Mouse (Mus musculus) spleen, adult 12 weeks (tissue): Measurements from ENCODE around the gene Ccl25.
A peak's percentile ranks its signal among the peaks of the same experiment; 100 is the strongest.

Experiments used
- DNase-seq: peaks from one replicate; pipeline ENCODE4 v3.0.0; 2022; ENCODE audit warnings: low spot score

The Ccl25 gene

DNA sequence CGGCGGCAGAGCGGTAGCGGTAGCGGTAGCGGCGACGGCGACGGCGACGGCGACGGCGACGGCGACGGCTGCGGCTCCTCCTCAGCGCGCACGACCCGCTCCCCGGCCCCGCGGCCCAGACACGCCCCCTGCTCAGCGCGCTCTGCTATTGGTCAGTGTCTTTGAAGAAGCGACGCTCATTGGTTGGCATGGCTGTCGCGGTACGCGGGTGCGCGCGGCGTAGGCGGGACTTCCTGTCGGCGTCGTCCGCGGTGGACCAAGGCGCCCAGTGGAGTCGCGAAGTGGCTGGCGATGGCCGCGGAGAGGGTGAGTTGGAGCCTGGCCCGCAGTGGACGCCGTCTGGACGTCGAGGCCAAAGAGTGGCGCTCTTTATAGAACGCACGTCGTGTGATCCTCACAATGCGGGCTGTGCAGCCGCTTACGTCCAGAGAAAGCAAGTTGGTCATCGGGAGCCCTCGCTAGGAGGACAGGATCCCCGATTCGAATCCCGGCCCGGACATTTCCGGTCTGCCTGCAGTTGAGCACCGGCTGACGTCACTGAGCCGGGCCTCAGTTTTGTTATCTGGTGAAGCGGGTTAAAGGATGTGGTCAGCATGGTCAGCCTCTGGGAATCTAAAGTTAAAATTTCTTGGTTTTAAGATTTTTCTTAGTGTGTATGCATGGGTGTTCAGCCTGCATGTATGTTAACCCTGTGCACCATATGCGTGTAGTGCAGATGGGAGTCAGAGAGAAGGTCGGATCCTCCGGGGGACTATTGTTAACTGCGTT lies at the start of gene Ccl25, which contains the start of gene Elavl1:
Gene Ccl25, plus strand, starts transcription at position 228 of the 768 bp plus-strand sequence.
Gene Elavl1, minus strand, starts transcription at position 431 of the 768 bp plus-strand sequence.
- DNase-seq: peak; percentile 97

DNA sequence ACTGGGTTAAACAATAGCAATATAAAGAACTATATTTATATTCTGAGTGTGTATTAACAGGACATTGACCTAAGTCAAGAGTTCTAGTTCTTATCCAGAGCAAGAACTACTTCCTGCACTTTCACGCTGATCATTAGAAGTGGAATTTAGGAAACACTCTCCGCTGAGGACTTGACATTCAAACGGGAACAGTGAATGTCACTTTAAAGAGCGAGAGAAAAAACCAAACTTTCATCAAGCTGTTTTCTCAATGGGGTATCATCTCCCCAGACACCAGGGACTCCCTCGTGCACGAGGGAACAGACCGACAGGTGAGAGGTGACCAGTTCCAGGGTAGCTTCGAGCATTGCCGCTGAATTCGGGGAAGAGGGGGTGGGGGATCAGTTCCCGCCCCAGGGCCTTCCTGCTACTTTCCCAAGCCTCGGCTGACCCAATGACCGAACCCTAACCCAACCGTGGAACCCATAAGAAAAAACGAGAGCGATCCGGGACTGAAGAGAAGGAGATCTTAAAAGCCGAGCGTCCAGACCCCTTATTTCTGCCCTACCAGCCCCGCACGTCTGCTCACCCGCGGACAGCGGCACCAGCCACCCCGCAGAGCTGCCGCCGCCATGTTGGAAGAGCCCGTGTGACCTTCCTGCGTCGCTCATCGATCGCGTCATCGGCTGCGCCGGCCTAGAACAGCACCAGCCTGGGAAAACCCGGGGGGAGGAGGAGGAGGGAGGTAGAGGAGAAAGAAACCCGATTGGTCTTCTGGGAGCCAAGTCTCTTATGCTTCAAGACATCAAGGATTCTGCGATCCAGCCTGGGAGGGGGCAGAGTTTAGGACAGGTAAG lies 49.5 kb upstream of the Ccl25 start, which contains the start of gene Timm44:
Gene Timm44, minus strand, starts transcription at position 639 of the 836 bp plus-strand sequence.
- peak; percentile 86 for DNase-seq

DNA sequence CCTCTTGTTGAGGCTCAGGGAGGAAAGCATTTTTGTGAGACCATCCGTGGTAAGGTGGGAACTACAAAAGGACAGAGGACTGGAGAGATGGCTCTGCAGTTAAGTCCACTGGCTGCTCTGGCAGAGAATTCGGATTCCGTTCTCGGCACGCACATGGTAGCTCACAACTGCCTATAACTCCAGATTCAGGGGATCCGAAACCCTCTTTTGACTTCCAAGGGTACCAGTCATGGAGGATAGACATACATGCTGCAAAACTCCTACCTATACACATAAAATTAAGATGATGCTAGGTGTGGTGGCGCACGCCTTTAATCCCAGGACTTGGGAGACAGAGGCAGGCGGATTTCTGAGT lies 48.9 kb upstream of the Ccl25 start:
- DNase-seq: no peak

DNA sequence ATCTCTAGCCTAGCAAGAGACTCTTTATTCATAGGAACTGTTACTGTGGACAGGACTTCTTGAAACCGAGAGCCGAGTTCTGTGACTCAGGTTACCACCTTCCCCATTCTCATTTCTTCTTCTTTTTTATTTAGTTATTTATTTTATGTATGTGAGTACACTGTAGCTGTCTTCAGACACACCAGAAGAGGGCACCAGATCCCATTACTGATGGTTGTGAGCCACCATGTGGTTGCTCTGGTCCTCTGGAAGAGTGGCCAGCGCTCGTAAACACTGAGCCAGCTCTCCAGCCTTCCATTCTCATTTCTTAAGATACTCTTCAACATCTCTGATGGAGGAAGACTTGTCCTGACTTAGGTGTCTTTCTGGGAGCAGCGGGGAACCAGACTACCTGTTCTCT lies 32.3 kb upstream of the Ccl25 start:
- DNase-seq: no peak

DNA sequence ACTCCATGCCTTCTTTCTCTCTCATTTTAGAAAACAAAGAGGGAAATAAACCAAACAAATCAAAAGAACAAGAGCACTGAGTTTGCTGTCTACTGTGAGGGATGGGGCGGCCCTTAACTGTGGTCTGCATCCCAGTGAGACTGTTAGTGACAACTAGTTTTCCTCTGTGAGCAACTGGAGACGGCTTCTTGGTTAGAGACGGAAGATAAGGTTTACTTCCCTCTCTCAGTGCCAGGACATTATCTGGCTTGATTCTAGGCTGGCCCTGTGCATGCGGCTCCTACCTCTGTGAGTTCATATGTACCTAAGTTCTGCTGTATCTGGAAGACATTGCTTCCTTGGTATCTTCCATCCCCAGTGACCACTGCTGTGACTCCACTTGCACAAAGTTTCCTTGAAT lies 27.2 kb upstream of the Ccl25 start:
- no peak for DNase-seq

DNA sequence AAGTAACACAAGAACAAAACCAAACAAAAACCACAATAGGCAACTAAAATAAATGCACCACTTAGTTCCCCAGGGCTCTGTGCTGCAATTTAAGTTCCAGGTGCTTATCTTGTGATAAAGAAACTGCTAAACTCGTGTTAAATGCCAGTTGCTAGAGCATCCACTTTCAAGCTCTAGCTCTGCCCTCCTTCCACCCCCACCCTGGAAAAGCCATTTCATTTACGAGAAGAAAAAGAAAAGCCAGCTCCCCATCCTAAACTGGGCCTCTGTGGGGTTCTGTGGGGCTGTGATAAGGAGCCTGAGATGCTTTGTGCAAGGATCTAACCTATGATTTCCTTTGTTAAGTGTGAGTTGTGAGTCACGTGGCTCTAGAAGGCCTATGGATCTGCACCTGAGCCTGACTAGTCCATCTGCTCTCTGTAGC lies 20.9 kb upstream of the Ccl25 start:
- no peak for DNase-seq

DNA sequence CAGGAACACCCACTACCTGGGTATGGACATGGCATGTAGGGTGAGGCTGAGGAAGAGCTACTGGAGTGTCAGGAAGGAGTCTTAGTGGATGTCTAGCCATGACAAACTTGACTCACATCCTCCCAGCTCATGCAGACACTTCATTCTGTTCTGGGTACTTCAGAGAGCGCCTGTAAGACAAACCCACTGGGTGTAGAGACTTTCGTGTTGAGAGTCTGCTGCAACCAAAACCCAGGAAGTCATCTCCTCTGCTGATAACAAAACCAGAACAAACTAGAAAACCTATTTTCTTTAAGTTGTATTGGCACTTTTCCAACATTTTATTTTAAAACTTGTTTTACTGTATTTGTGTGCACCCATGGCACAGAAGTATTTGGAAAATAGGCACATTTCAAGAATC lies 19.2 kb upstream of the Ccl25 start:
- DNase-seq: no peak

DNA sequence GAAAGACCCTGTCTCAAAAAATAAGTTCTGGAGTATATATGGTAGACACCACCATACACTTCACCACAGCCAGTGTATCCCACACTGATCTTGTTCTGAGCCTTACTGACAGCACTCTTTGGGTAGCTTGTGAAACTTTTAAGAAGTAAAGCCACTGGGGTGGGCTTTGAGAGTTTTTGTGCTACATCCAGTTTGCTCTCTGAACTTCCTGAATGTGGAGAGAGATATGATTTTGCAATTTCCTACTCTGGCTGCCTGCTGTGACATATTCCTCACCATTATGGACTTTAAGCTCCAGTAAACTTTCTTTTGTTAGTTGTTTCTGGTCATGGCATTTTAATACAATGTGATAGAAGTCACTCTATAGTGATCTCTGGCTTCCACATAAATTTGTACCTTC lies 12.9 kb upstream of the Ccl25 start:
- no peak for DNase-seq

DNA sequence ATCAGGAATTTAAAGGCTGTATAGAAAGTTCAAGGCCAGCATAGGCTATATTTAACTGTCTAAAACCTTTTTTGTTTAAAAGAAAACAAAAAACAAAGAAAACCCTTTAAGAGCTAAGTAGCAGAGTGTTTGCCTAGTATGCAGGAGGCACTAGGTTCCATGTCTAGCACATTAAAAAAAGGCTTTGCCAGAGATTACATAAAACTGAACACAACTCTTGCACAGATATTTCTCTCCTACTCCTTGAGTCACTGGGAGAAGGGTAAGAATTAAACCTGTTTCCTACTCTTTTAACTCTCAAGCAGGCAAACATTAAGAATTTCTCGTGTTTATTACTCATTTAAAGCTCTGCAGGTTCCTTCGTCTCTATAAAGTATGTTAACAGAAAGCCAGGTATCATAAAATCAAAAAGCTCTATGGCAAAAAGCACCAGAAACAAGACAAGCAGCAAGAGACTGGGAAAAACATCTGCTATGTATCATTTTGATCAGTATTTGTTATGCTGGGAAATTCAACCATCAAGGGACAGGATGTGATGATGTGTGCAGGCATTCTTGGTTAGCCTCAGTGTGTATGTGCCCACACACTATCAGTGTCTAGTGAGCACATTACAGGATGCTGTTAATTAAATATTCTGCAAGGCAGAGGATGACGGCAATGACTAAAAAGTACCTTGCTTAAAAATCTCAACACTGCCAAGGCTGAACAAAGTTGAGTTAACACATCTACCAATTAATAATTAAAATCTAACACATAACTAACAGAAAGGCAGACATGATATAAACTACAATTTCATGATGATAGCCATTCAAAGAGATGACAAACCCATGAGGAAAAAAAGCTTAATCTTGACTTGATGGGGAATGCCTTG lies 11.5 kb upstream of the Ccl25 start:
- no peak for DNase-seq

DNA sequence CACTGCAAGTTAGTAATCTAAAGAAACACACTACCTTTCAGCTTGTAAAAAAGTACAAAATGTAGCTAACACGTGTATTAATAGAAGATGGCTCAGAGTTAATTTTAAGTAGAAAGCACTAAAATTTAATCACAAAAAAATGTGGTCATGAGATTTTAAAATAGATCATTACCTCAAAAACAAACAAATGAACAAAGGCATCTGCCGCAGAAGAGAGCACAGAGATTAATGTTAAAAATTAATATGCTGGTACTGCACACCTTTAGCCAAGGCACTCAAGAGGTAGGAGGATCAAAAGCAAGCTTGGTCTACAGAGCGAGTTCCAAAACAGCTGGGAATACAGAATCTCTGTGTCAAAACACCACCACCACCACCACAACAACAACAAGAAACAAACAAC lies 10.2 kb upstream of the Ccl25 start:
- no peak for DNase-seq

DNA sequence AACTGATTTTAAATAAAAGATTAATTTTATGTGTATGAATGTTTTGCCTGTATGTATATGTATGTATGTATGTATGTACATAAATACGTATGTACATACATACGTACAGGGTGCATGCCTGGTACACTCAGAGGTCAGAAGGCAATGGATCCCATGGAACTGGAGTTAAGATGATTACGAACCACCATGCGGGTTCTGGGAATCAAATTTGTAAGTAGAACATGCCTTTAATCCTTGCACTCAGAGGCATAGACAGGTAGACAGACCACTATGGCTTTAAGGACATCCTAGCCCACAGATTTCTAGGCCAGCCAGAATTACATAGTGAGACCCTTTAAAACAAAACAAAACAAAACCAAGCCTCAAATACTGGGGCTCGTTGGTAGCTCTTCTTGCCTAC lies 6.9 kb upstream of the Ccl25 start:
- no peak for DNase-seq

DNA sequence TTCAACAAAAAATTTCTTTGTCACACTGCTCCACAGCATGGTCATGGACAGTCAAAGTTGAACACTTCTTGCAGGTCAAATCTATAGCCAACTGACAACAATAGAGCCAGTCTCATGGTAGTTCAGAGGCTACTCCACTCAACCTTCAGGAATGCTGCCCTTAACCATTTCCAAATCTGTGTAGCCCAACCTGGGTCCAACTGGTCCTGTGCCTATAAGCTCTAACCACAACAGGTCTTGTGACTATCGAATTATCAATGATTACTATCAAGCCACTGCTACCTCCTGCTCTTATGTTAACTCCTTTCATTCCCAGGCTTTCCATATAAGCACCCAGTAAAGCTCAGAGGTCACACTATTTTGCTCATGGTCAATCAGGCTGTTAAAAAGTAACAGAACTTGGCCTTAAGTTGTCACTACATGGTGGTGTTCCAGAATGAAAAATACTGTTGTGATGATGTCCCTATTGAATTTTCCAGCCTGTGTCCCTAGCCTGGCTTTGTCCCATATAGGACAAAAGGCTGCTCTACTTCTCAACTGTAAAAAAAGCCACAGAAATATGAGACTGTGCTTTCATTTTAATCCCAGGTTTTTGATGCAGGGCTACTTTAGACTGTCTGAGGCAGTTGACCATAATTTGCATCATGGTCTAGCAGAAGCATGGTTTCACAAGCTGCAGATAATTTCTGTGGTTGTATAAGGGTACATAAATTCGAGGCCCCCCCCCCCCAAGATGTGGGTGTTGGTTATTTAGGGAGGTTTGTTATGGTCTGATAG lies 6.0 kb upstream of the Ccl25 start:
- DNase-seq: no peak

DNA sequence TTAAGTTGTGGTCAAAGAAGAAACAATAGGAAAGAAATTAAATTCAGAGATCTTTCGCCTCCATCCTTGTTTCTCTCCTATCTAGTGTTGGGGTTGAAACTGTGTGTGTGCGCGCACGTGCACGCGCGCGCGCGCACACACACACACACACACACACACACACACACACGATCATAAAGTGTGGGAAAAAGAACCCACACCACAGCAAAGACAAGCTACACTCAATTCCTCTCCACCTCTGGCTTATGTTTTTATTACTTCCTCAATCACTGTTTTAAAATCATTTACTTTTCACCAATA lies 5.5 kb upstream of the Ccl25 start:
- DNase-seq: no peak

DNA sequence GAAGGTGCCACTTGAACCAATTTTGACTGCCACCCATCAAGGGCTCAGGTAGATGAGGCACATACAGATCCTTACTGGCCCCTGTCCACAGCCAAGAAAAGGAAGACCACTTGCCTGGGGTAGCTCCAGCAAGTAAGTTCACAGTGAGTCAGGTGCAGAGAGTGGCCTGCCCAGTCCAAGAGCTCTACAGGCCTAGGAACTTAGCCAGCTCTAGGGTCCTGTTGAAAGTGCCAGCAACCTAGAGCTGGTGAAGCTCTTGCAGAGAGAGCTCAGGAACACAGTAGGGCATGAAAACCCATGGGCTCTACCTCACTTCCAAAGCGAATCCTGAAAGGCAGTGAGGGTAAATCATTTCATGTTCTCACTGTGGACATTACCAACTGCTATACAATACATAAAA lies 4.6 kb upstream of the Ccl25 start:
- DNase-seq: no peak

DNA sequence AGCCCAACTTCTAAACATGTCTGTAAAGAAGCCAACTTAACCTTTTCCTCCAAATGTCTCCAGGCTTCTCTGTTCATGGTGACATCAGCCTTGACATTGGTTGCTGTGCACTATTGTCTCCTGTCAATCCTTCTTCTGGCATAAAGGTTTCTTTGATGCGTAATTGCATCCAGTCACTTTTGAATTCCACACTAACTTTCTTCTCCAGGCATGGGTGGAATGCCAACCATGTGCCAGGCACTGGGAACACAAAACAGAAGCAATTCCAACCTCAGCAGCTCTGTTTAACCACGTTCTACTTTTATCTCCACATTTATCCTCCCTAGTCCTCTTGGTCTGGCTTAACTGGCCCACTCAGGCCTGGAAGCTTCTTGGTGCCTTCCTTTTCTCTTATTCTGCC lies 4.0 kb upstream of the Ccl25 start:
- no peak for DNase-seq

DNA sequence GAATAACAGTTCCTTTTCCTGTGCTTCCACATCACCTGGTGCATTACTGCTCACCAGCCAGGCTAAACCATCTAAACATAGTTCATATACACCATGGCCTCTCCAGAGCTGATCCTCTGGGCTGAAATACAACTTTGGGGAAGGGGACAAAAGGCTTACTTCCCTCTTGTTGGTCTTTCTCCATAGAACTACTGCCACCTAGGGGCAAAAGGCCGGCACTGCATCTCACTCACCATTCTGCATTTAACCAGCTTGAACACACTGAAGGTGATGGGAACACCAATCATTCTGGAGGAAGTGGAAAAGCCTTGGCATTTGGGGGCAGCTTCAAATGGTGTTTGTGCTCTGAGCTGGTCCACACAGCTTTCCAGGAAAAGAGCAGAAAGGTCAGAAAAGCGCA lies 2.5 kb upstream of the Ccl25 start:
- DNase-seq: peak; percentile 73

DNA sequence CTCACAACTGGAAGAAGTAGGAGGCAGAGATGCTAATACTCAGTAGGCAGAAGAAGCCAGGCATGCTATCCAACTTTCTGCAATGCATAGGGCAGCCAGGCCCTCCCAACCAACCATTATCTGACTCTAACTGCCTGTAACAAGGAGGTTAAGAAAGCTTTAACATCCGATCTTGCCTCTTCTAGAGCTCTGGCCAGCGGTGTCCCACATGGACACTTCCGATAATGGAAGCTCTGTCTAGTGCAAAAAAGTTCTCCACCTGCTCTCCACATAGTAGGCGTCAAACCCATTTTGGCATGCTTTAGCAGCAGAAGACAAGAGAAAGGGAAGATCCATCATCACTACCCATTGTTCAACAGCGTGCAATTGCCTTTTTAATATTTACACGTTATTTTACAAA lies 1.1 kb upstream of the Ccl25 start:
- DNase-seq: no peak

DNA sequence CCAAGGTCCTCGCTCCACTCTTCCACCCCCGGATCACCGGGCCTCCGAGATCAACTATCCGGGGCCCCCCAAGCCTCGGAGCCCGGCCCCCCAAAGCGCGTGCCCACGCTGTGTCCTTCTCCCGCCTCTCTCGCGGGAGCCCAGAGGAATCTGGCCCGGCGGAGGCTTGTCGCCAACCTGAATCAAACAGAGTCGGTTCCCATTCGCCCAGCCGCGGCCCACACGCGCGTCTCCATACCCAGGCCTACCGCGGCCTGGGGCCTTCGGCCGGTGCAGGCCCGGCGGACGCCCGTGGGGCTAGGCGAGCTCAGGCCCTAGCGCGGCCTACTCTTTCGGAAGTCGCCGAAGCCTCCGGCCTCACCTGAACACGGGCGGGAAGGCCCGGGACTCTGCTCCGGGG lies 485 bp upstream of the Ccl25 start:
- no peak for DNase-seq

DNA sequence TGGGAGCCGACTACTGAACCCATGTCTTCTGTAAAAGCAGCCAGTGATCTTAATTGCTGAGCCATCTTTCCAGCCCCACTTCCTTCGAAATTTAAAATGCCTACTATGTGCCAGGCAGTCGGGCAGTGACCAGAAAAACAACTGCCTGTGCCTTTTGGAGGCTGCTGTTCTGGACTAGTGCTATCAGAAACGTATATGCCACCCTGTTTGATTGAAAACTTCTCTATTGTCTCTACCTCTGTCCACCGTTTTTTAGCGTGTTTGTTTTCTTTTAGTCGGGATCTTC lies 684 bp downstream of the Ccl25 start:
- no peak for DNase-seq

DNA sequence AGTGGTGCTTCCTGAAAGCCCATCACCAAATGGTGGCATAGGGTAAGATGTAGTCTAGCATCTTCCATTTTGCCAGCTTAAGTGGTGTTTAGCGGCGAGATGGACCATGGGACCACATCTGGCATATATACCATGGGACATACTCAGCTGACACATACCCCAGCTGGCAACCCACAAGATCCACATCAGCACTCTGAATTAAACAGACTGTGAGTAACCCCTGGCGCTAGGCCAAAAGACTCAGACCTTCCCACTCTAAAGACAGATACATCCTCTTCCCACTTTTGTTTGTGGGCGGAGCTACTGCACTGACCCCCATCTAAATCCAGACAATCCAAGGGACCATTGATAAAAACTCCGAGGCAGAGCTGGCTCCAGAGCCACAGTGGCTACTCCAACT lies 4.0 kb downstream of the Ccl25 start:
- no peak for DNase-seq

DNA sequence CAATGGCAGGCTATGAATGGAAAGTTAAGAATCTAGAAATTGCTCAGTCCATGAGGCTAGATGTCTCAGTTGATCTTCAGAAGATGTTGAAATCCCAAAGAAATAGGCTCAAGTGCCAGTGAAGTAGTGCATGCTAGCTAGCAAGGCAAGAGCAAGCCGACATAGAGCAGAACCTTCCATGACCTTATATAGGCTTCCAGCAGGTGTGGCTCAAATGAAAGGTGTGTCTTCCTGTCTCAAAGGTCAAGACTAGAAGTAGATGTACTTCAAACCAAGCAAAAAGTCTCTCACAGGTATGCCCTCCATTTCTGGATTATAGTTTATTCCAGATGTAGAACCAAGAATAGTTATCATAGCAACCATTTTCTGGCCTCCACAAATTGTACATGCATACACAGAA lies 9.0 kb downstream of the Ccl25 start:
- DNase-seq: no peak

DNA sequence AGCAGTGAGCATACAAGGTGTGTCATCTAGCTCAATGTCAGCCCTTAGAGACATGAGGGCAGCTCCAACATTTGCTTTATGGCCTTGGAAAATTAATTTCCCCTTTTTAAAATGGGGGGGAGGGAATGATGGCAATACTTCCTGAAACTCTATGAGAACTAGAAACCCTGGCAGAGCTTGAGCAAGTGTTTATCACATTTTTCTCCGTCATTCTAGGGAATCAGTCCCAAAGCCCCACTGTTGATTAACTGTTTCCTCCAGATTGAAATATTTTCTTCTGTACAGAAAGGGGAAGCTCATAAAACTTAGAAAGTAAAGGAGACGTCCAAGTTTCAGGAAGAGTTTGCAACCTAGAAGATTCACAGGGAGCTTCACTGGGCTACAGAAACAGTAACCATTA lies 10.7 kb downstream of the Ccl25 start:
- no peak for DNase-seq
